ENCODE assay signal across 11 mouse cellular contexts in the genomic region with DNA sequence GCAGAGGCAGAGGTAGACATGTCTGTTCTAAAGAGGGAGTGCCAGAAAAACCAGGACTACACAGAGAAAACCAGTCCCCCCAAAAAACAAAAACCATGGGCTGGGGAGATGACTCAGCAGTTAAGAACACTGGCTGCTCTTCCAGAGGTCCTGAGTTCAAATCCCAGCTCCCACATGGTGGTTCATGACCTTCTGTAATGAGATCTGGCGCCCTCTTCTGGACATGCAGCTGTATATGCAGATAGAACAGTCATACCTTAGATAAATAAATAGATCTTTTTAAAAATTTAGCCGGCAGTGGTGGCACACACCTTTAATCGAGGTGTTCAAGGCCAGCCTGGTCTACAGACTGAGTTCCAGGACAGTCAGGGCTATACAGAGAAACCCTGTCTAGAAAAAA. TPM values are rescaled to one million over a fixed set of nuclear protein-coding genes. Genes with fewer than 3 reads are reported as not detected.
DNase-seq lines count a peak whose midpoint lies in the region; ATAC-seq lines count a peak whose summit lies in the region.
"Had no signal": no experiment of that assay in that cellular context is flagged by ENCODE, and none has a peak within 500 bp of the region (broad histone marks: within the 10 kb centered on the region; RNA-seq: fewer than 3 reads in every experiment).

No protein-coding gene starts in this region.

- H3K4me2 ChIP-seq in liver, embryonic 11.5 days = no peak overlapping the region

- 58% methylated on average over 3 of the region's 3 CpGs for WGBS in liver, embryonic 11.5 days

- no peaks in the 10 kb centered on the region for H3K4me1 ChIP-seq in liver, embryonic 11.5 days (replicated peaks; ENCODE audit: control insufficient read depth, insufficient read depth, low read length)
- H3K4me1 ChIP-seq: heart, embryonic 10.5 days had no signal

- no peaks in the 10 kb centered on the region for H3K27me3 ChIP-seq in liver, embryonic 11.5 days (replicated peaks; ENCODE audit: control insufficient read depth, insufficient read depth, low read length)
- H3K27me3 ChIP-seq: megakaryocyte, embryonic 14.5 days had no signal

- no peak overlapping the region for H3K4me3 ChIP-seq in liver, embryonic 11.5 days (ENCODE audit: low read depth, low read length)
- H3K4me3 ChIP-seq: heart, embryonic 10.5 days; megakaryocyte, embryonic 14.5 days had no signal

- no peaks in the 10 kb centered on the region for H3K9me3 ChIP-seq in liver, embryonic 11.5 days (ENCODE audit: control insufficient read depth, low read length)
- H3K9me3 ChIP-seq: heart, embryonic 10.5 days had no signal

- H3K27ac ChIP-seq in liver, embryonic 11.5 days (ENCODE audit: low read depth, low read length) = no peak overlapping the region
- H3K27ac ChIP-seq: heart, embryonic 10.5 days had no signal

- no peak overlapping the region for H3K9ac ChIP-seq in liver, embryonic 11.5 days (ENCODE audit: low read depth, low read length)

- DNase-seq in cerebellum, postnatal 36 days = peak; percentile 16 to 17
- DNase-seq in cerebellum, postnatal 4 days (ENCODE audit: low spot score in 2 of 2) = no peak
- DNase-seq in liver (peak; percentile 60), MN1 (ENCODE audit: low spot score) (no peak)
- DNase-seq in liver, embryonic 11.5 days (ENCODE audit: low spot score) = no peak
- DNase-seq in c-Kit-negative CD71-positive TER-119-positive erythroid progenitor cells, embryonic 14.5 days (ENCODE audit: low read depth, low spot score) = peak; percentile 38
- DNase-seq in testis, postnatal 14 days (ENCODE audit: low spot score) = peak; percentile 44
- no peak for DNase-seq in cerebellum, adult 9-10 months
- DNase-seq: layer of hippocampus, adult 9-11 months had no signal

- no peak for ATAC-seq in liver, embryonic 11.5 days (replicated peaks; ENCODE audit: low FRiP score)

- H3K36me3 ChIP-seq in liver, embryonic 11.5 days (ENCODE audit: control insufficient read depth, insufficient read depth, low read length) = no peaks in the 10 kb centered on the region
- H3K36me3 ChIP-seq: heart, embryonic 10.5 days had no signal

RNA-seq across cellular contexts. Expression of a gene that starts 6.7 kb away (rescaled TPM):
- polyA plus RNA-seq in liver, embryonic 11.5 days (2014; fragmentation: Nextera tagmentation; extraction: Ambion mirVana) = 22.6 and 27.9 TPM in 2 replicates

RNA-seq across cellular contexts. Expression of a gene that starts 50.5 kb away (rescaled TPM):
- polyA plus RNA-seq in liver, embryonic 11.5 days (2014; fragmentation: Nextera tagmentation; extraction: Ambion mirVana) = 62.8 and 70.7 TPM in 2 replicates

Comparison
In these comparisons a context has a peak if more than half of its experiments do, and no peak if none do; other contexts are left out.
1. DNase-seq: peak in cerebellum, postnatal 36 days (2 of 2), liver (single experiment), c-Kit-negative CD71-positive TER-119-positive erythroid progenitor cells, embryonic 14.5 days (single experiment) and testis, postnatal 14 days (single experiment); none in cerebellum, postnatal 4 days (0 of 2), liver, embryonic 11.5 days (single experiment), MN1 (single experiment) and cerebellum, adult 9-10 months (single experiment).